In genomic region chr2:167528278-167528677, GRCm38 (mm10) we compare ENCODE assay signal across 8 mouse cellular contexts. TPM values are rescaled to one million over a fixed set of nuclear protein-coding genes. Genes with fewer than 3 reads are reported as not detected.
A peak's percentile ranks its signal among the peaks of the same experiment; 100 is the strongest.
DNase-seq lines count a peak whose midpoint lies in the region; ATAC-seq and TF ChIP-seq lines count a peak whose summit lies in the region.

No protein-coding gene starts in this region.

- H3K9ac ChIP-seq in heart, postnatal 0 days (replicated peaks; ENCODE audit: low read depth, low read length), result no peak overlapping the region
- H3K9ac ChIP-seq in heart, embryonic 12.5 days, result no peak overlapping the region
- H3K9ac ChIP-seq in midbrain, embryonic 13.5 days (replicated peaks), result no peak overlapping the region

- no peak for TF ChIP-seq POLR2A in cortical plate, adult 2 months (IDR thresholded peaks at IDR 0.05; ENCODE audit: extremely low read depth, insufficient read depth, low read length)

- H3K9me3 ChIP-seq in heart, postnatal 0 days (replicated peaks; ENCODE audit: control insufficient read depth, low read length), result no peaks in the 10 kb centered on the region
- no peaks in the 10 kb centered on the region for H3K9me3 ChIP-seq in heart, embryonic 12.5 days (replicated peaks)
- H3K9me3 ChIP-seq in midbrain, embryonic 10.5 days (replicated peaks), result no peaks in the 10 kb centered on the region
- no peaks in the 10 kb centered on the region for H3K9me3 ChIP-seq in midbrain, embryonic 13.5 days

- peak; percentile 43 for TF ChIP-seq CTCF in heart, postnatal 0 days (IDR thresholded peaks at IDR 0.05; ENCODE audit: low read depth)
- TF ChIP-seq CTCF in cortical plate, adult 2 months (IDR thresholded peaks at IDR 0.05; ENCODE audit: extremely low read depth, insufficient read depth, low read length), result peak; percentile 70

- H3K4me3 ChIP-seq in heart, postnatal 0 days (ENCODE audit: low read depth, low read length), result no peak overlapping the region
- H3K4me3 ChIP-seq in heart, embryonic 12.5 days, result no peak overlapping the region
- H3K4me3 ChIP-seq in midbrain, embryonic 10.5 days, result no peak overlapping the region
- H3K4me3 ChIP-seq in midbrain, embryonic 13.5 days (replicated peaks), result no peak overlapping the region
- no peak overlapping the region for H3K4me3 ChIP-seq in cortical plate, adult 2 months (ENCODE audit: insufficient read depth, low read length)

- ATAC-seq in heart, postnatal 0 days (ENCODE audit: insufficient read depth, low read depth), result no peak
- ATAC-seq in heart, embryonic 12.5 days (ENCODE audit: insufficient number of reproducible peaks, low FRiP score), result no peak
- no peak for ATAC-seq in midbrain, embryonic 13.5 days
- ATAC-seq in activated CD4-positive, CD25-positive, alpha-beta regulatory T cell, adult 4 months, result no peak

- TF ChIP-seq EP300 in heart, postnatal 0 days (IDR thresholded peaks at IDR 0.05; ENCODE audit: low read depth), result no peak

- no peaks in the 10 kb centered on the region for H3K36me3 ChIP-seq in heart, postnatal 0 days (replicated peaks; ENCODE audit: control insufficient read depth, insufficient read depth, low read length)
- H3K36me3 ChIP-seq in heart, embryonic 12.5 days, result no peaks in the 10 kb centered on the region
- no peaks in the 10 kb centered on the region for H3K36me3 ChIP-seq in midbrain, embryonic 10.5 days
- no peaks in the 10 kb centered on the region for H3K36me3 ChIP-seq in midbrain, embryonic 13.5 days
- H3K36me3 ChIP-seq in splenic B cell, adult 2 months (ENCODE audit: control insufficient read depth, insufficient read depth, low read length, poor library complexity, severe bottlenecking), result no peaks in the 10 kb centered on the region

- WGBS in heart, postnatal 0 days, result 24% methylated on average over 5 of the region's 5 CpGs
- 15% methylated on average over 5 of the region's 5 CpGs for WGBS in heart, embryonic 12.5 days
- 16% methylated on average over 5 of the region's 5 CpGs for WGBS in midbrain, embryonic 10.5 days
- WGBS in midbrain, embryonic 13.5 days, result 14% methylated on average over 5 of the region's 5 CpGs

- no peak for DNase-seq in heart, postnatal 0 days (ENCODE audit: low spot score)
- peak; percentile 45 for DNase-seq in midbrain, embryonic 10.5 days (ENCODE audit: low spot score)
- DNase-seq in splenic B cell, adult 2 months (ENCODE audit: low read depth, low spot score), result peak; percentile 55
- DNase-seq in urinary bladder, postnatal 14 days (ENCODE audit: low spot score), result no peak

- H3K4me2 ChIP-seq in heart, postnatal 0 days (ENCODE audit: low read depth, low read length), result no peak overlapping the region
- H3K4me2 ChIP-seq in heart, embryonic 12.5 days, result no peak overlapping the region
- H3K4me2 ChIP-seq in midbrain, embryonic 13.5 days (replicated peaks), result no peak overlapping the region

- H3K4me1 ChIP-seq in heart, postnatal 0 days (ENCODE audit: control insufficient read depth, insufficient read depth), result no peaks in the 10 kb centered on the region
- H3K4me1 ChIP-seq in heart, embryonic 12.5 days (replicated peaks), result no peaks in the 10 kb centered on the region
- H3K4me1 ChIP-seq in midbrain, embryonic 10.5 days, result peaks cover 36% of the 10 kb centered on the region
- H3K4me1 ChIP-seq in midbrain, embryonic 13.5 days (replicated peaks), result peaks cover 6% of the 10 kb centered on the region; the same call in 1 of the 2 replicates
- H3K4me1 ChIP-seq in cortical plate, adult 2 months (ENCODE audit: control insufficient read depth, insufficient read depth, low read length), result no peaks in the 10 kb centered on the region

- no peak overlapping the region for H3K27ac ChIP-seq in heart, postnatal 0 days (ENCODE audit: low read depth)
- no peak overlapping the region for H3K27ac ChIP-seq in heart, embryonic 12.5 days (ENCODE audit: poor library complexity, severe bottlenecking)
- H3K27ac ChIP-seq in midbrain, embryonic 10.5 days (replicated peaks), result no peak overlapping the region
- no peak overlapping the region for H3K27ac ChIP-seq in midbrain, embryonic 13.5 days
- H3K27ac ChIP-seq in cortical plate, adult 2 months (ENCODE audit: insufficient read depth, low read length), result no peak overlapping the region

- H3K27me3 ChIP-seq in heart, postnatal 0 days (ENCODE audit: control insufficient read depth, insufficient read depth, low read length), result no peaks in the 10 kb centered on the region
- H3K27me3 ChIP-seq in heart, embryonic 12.5 days (replicated peaks), result peaks cover 10% of the 10 kb centered on the region; the same call in 1 of the 2 replicates
- peaks cover 7% of the 10 kb centered on the region for H3K27me3 ChIP-seq in midbrain, embryonic 10.5 days (ENCODE audit: low read depth, poor library complexity, severe bottlenecking)
- no peaks in the 10 kb centered on the region; the same call in 1 of the 2 replicates for H3K27me3 ChIP-seq in midbrain, embryonic 13.5 days
- no peaks in the 10 kb centered on the region for H3K27me3 ChIP-seq in splenic B cell, adult 2 months (ENCODE audit: control insufficient read depth, insufficient read depth, low read length, poor library complexity, severe bottlenecking)

RNA-seq across cellular contexts. Expression of gene Snai1, which starts 9.7 kb away (rescaled TPM):
- 1.5 TPM in 1 of 2 replicates, not detected in the other for total RNA-seq in heart, postnatal 0 days (2014; rRNA removed; ENCODE audit: low replicate concordance)
- 6.0 and 7.0 TPM in 2 replicates for polyA plus RNA-seq in heart, postnatal 0 days (2015; fragmentation: Nextera tagmentation; extraction: Ambion mirVana)
- 18.8 and 21.4 TPM in 2 replicates for polyA plus RNA-seq in heart, embryonic 12.5 days (2016; fragmentation: Nextera tagmentation; extraction: Ambion mirVana)
- 30.0 and 36.1 TPM in 2 replicates for polyA plus RNA-seq in midbrain, embryonic 10.5 days (2016; fragmentation: Nextera tagmentation; extraction: Ambion mirVana)
- polyA plus RNA-seq in midbrain, embryonic 13.5 days (2015; fragmentation: Nextera tagmentation; extraction: Ambion mirVana), result 5.4 and 5.8 TPM in 2 replicates
- polyA plus RNA-seq in cortical plate, adult 2 months (2012; rRNA removed), result 1.4 and 1.8 TPM in 2 replicates
- polyA plus RNA-seq in activated CD4-positive, CD25-positive, alpha-beta regulatory T cell, adult 4 months (2017; shearing (Covaris generic)), result not detected

RNA-seq across cellular contexts. Expression of gene Spata2, which starts 35.6 kb away (rescaled TPM):
- total RNA-seq in heart, postnatal 0 days (2014; rRNA removed; ENCODE audit: low replicate concordance), result 17.2 and 17.6 TPM in 2 replicates
- 9.1 and 12.2 TPM in 2 replicates for polyA plus RNA-seq in heart, postnatal 0 days (2015; fragmentation: Nextera tagmentation; extraction: Ambion mirVana)
- polyA plus RNA-seq in heart, embryonic 12.5 days (2016; fragmentation: Nextera tagmentation; extraction: Ambion mirVana), result 14.6 and 15.4 TPM in 2 replicates
- 19.1 and 23.5 TPM in 2 replicates for polyA plus RNA-seq in midbrain, embryonic 10.5 days (2016; fragmentation: Nextera tagmentation; extraction: Ambion mirVana)
- polyA plus RNA-seq in midbrain, embryonic 13.5 days (2015; fragmentation: Nextera tagmentation; extraction: Ambion mirVana), result 25.1 and 30.2 TPM in 2 replicates
- polyA plus RNA-seq in cortical plate, adult 2 months (2012; rRNA removed), result 62.9 and 63.2 TPM in 2 replicates
- polyA plus RNA-seq in activated CD4-positive, CD25-positive, alpha-beta regulatory T cell, adult 4 months (2017; shearing (Covaris generic)), result 10 to 100 TPM in 1 of 2 experiments, 1 to 10 TPM in 1; 7.4 to 11.7 TPM

RNA-seq across cellular contexts. Expression of gene Rnf114, which starts 35.8 kb away (rescaled TPM):
- total RNA-seq in heart, postnatal 0 days (2014; rRNA removed; ENCODE audit: low replicate concordance), result 90.0 and 102 TPM in 2 replicates
- polyA plus RNA-seq in heart, postnatal 0 days (2015; fragmentation: Nextera tagmentation; extraction: Ambion mirVana), result 63.6 and 73.9 TPM in 2 replicates
- polyA plus RNA-seq in heart, embryonic 12.5 days (2016; fragmentation: Nextera tagmentation; extraction: Ambion mirVana), result 61.4 and 62.9 TPM in 2 replicates
- polyA plus RNA-seq in midbrain, embryonic 10.5 days (2016; fragmentation: Nextera tagmentation; extraction: Ambion mirVana), result 139 and 154 TPM in 2 replicates
- 154 and 165 TPM in 2 replicates for polyA plus RNA-seq in midbrain, embryonic 13.5 days (2015; fragmentation: Nextera tagmentation; extraction: Ambion mirVana)
- 98.0 and 102 TPM in 2 replicates for polyA plus RNA-seq in cortical plate, adult 2 months (2012; rRNA removed)
- 100 to 1,000 TPM; 168 to 181 TPM for polyA plus RNA-seq in activated CD4-positive, CD25-positive, alpha-beta regulatory T cell, adult 4 months (2017; shearing (Covaris generic))

Comparison
In these comparisons a context has a peak if more than half of its experiments do, and no peak if none do; other contexts are left out.
1. DNase-seq: peak in midbrain, embryonic 10.5 days (single experiment) and splenic B cell, adult 2 months (single experiment); none in heart, postnatal 0 days (single experiment) and urinary bladder, postnatal 14 days (single experiment).